ENCODE assay signal across 13 mouse cellular contexts in genomic region chr12:100609064-100609463, GRCm38 (mm10).
"Had no signal": no experiment of that assay in that cellular context is flagged by ENCODE, and none has a peak within 500 bp of the region (broad histone marks: within the 10 kb centered on the region; RNA-seq: fewer than 3 reads in every experiment).

No protein-coding gene starts in this region.

- H3K9me3 ChIP-seq: midbrain, embryonic 13.5 days; midbrain, embryonic 15.5 days; neural tube, embryonic 12.5 days had no signal

- H3K27me3 ChIP-seq: midbrain, embryonic 13.5 days; midbrain, embryonic 15.5 days; neural tube, embryonic 12.5 days had no signal

- DNase-seq: lung, adult 18-20 months; lung, embryonic 14.5 days; lung, postnatal 10 days; lung, postnatal 4 days; right cerebral cortex, postnatal 25 days; right cerebral cortex, postnatal 4 days; spleen, adult 18-20 months; thymus, adult 18-20 months; thymus, postnatal 14 days; thymus, postnatal 36 days had no signal

- H3K4me3 ChIP-seq: midbrain, embryonic 13.5 days; midbrain, embryonic 15.5 days; neural tube, embryonic 12.5 days had no signal

- H3K36me3 ChIP-seq: midbrain, embryonic 13.5 days; midbrain, embryonic 15.5 days; neural tube, embryonic 12.5 days had no signal

- H3K4me1 ChIP-seq: midbrain, embryonic 13.5 days; midbrain, embryonic 15.5 days; neural tube, embryonic 12.5 days had no signal

- ATAC-seq: midbrain, embryonic 13.5 days; midbrain, embryonic 15.5 days had no signal

- H3K27ac ChIP-seq: midbrain, embryonic 13.5 days; midbrain, embryonic 15.5 days; neural tube, embryonic 12.5 days had no signal
